Mouse (Mus musculus) heart, postnatal 25 days (tissue): ENCODE measurements around the gene Glis2. TPM values are rescaled to one million over a fixed set of nuclear protein-coding genes. Genes with fewer than 3 reads are reported as not detected.

Experiments
- DNase-seq: peaks from one replicate; pipeline ENCODE4 v3.0.0; 2022; ENCODE audit warnings: low spot score
- intact Hi-C: fragments of 180-260 bp; cut with DNase I; formaldehyde crosslinking; loops from one replicate; pipeline ENCODE4 v1.15.1; 2025
- total RNA-seq, 2 experiments: library from RNA; stranded (reverse); gene quantifications; 2 replicates each; pipeline ENCODE4 v1.2.3; 2021

Glis2 gene
- total RNA-seq, 2 experiments from 2014 or later = 16.6 to 20.3 TPM

DNA sequence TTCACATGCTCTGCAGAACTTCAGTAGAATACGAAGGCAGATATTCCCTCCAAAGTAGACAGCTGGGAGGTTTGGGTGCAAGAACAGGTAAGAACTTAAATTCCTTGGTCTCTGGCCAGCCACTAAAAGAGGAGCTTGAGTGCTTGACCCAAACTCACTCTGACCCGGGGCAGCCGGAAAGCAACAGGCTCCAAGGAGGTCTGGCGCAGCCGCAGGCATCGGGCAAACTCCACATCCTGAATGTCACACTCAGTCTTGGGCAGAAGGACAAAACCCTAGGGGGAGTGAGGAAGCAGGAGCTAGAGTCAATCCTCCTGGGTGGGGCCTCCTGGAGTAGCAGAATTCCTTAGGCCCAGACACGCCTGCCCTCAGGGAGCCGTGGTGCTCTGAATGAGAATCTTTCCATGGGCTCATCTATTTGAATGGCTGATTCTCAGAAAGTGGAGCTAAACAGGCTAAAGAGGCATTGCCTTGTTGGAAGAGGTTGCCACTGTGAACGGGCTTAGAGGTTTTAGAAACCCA lies 34.4 kb downstream of the Glis2 start:
- intact Hi-C loops = loop anchor here (2.0 kb wide), 1 partner anchor 162 kb away; the partner anchor contains the start of gene Cdip1
- DNase-seq = no peak

DNA sequence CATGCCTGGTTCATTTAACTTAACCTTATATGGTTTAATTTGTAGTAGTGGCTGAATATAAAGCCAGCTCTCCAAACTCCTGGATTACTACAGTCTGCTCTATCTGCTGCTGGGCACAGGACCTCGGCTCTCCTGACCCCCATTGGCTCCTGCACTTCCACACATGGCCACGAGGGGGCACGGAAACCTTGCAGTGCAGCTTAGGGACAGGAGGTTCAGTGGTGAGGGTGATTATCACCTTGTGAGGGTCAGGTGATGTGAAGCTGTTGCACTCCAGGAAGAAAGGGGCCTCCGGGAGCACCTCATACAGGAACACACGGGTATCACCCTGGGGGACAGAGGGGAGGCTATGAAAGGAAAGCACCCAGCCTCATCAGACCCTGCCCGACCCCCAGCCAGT lies 35.4 kb downstream of the Glis2 start:
- intact Hi-C loops = loop anchor here (1.0 to 5.0 kb wide), 3 partner anchors 37 to 232 kb away; partner anchors contain the start of gene Cdip1

DNA sequence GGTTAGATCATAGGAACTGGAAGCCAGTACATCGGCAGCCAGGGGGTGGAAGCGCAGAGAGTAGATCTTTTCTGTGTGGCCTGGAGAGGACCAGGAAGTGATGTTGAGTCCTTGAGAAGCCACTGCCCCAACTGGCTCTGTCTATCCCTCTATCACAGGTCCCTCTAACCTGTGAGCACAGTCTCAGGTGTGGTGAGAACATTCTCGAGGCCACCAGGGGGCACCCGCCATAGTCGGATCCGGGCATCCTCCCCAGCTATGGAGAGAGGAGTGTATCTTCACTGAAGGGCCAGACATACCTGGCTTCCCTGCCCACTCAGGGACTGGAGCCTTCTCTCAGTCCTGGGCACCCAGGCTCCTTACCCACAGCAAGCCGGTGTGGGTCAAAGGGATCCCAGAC lies 37.5 kb downstream of the Glis2 start:
- intact Hi-C loops = loop anchor here (5.0 kb wide), 1 partner anchor 230 kb away; no protein-coding TSS in a partner anchor
- no peak for DNase-seq

More for the DNA sequence above, 35.4 kb downstream of the Glis2 start:
- DNase-seq = peak; percentile 56

GRCm38 (mm10) chr16:4633661-4634060 lies 39.1 kb downstream of the Glis2 start:
- DNase-seq = no peak
- intact Hi-C loops = loop anchor here (5.0 kb wide), 1 partner anchor 229 kb away; no protein-coding TSS in a partner anchor

GRCm38 (mm10) chr16:4634681-4635080 lies 40.2 kb downstream of the Glis2 start:
- no peak for DNase-seq
- intact Hi-C loops = loop anchor here (5.0 kb wide), 1 partner anchor 228 kb away; no protein-coding TSS in a partner anchor

DNA sequence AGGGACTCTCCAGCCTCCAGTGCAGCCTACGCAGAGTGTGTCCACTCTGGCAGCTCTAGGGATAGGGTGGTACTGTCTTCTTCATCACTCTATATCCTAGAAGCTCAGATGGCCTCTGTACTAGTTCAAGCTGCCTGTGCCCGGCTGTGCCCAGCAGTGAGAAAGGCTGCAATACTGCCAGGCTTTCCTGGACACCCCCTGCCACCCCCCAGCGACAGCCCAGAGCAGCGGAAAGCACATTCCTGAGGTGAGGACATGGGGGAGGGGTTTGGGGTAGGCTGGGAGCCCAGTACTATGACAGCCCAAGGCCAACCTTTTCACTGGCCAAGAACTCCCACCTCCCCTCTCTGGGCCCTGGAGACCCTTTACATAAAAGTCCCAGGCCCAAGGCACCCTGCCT lies 41.2 kb downstream of the Glis2 start:
- no peak for DNase-seq
- intact Hi-C loops = no loop called here

GRCm38 (mm10) chr16:4638891-4639390 lies 44.4 kb downstream of the Glis2 start:
- intact Hi-C loops = no loop called here
- DNase-seq = no peak

DNA sequence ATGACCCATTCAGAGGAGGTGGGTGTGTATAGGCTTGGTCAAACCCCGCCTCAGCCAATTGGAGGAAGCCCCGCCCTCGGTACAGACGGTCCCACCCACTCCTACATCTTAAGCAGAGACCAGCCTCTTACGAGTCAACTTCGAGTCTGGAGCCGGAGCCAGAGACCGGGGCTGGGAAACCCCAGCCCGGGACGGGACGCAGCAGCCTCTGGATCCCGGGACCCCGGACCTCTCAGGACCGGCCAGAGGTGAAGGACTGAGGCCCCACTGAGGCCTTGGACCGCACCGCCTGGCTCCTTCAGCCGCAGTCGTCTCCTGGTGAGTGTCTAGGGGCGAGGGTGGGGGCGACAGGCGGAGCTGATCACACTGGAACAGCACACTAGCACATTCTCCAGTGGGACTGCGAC lies 45.3 kb downstream of the Glis2 start, which contains the start of the genes Vasn and Dnaja3:
Vasn (plus strand) TSS at position 111 of the 407 bp plus-strand sequence.
Dnaja3 (plus strand) TSS at position 159 of the 407 bp plus-strand sequence.
- peak; percentile 86 for DNase-seq
- intact Hi-C loops = no loop called here

DNA sequence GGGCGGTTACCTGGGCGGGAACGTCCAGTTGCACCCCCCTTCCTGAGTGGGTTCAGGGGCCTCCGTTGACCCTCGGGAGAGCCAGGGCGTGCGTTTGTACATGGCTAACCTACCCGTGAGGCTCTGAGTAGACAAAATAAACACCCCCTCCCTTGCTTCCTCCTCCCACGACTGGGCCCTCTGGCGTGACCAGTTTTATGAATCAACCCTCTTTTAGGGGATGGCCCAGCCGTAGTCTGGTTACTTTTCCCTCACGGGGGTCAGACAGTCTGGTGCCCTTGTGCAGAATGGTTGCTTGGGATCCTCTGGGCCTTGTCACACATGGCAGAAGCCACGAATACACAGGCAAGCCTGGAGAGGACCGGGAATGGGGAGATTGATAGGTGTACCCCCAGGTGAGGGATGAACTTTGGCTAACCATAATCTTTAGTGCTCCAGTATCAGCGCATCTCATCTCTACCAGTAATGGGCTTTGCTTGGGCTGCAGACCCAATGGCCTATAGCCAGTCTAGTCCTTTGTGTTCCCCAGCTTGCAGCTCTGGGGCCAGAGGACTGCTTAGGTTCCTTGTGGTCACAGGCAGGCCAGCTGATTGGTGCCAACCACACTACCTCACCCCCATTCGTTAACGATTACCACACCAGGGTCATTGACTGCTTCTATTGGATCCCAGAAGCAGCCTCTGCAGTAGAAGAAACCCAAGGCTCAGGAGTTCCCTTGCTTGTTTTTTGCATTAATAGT lies 45.9 kb downstream of the Glis2 start:
- peak; percentile 37 for DNase-seq
- intact Hi-C loops = no loop called here

DNA sequence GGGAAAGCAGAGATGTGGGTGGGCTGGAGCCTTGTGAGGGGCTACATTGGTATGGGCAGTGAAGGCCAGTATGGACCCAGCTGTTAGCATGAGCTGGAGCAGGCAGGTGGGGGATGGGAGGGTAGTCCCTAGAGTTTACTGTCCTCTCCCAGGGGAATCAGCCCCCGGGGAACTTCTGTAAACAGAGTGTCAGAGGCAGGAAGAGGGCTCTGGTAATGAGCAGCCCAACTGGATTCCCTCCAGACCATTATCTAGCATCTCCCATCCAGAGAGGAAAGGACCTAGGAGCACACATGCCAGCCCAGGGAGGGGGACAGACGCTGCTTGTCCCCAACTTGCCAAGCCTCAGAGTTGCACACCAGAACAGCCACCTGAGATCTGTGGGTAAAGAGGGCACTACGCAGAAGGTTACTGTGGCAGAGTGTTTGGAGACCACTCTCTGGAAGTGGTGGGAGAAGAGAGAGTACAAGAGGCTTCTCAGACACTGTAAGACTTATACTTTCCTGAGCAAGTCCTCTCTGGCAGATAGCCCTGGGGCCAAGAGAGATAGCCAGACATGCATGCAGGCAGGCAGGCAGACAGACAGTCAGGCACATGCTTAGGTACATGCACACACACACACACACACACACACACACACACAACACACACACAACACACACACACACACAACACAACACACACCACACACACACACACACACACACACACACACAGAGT lies 46.8 kb downstream of the Glis2 start:
- DNase-seq = no peak
- intact Hi-C loops = no loop called here

GRCm38 (mm10) chr16:4642190-4642589 lies 47.7 kb downstream of the Glis2 start:
- DNase-seq = peak; percentile 70
- intact Hi-C loops = no loop called here

DNA sequence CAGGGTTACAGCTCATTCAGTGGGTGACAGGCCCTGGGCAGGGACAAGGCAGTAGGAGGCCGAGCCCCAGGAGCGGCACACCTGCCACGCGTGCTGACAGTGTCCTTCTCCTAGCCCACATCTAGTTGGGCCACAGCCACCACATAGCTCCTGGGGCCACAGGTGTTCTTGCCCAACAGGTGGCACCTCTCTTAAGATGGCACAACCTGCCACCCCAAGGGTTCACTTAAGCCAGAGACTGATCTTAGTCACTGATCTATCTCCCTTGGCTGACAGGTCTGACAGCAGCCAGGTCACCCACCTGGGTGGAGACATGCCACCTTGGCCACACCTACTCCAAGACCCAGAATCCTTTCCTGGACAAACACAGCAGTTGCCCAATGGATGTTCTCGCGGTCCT lies 48.4 kb downstream of the Glis2 start:
- intact Hi-C loops = no loop called here
- DNase-seq = no peak

DNA sequence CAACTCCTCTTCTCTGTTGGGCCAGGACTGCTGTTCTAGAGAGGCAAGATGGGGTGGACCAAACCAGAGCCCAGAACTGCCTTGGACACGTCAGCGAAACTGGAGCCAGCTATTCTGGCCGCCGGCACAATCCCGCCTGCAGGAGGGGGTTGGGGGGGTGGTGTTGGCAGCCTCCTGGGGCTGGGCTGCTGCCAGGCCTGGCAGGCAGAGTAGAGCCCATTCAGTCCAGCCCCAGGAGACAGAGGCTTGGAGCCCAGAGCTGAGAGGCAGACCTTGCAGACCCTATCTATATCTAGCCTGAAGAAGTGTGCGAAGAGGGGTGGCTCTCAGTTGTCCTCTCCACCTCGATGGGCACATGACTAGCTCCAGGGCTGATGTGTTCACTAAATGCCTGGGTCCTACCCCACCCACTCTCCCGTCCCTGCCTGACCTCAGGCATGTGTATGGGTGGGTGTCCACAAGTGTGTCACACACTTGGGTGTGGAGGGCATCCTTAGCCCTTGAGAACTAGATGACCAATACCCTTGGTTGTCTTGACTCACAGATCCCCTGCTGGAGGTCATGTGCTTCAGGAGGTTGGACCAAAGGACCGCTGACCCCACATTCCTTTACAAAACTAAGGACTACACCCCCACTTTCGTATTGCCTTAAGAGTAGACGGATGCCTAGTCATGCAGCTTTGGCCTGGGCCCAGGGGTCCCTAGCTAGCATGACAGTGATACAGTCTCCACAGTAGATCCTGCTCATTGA lies 49.3 kb downstream of the Glis2 start:
- intact Hi-C loops = no loop called here
- DNase-seq = peak; percentile 82

DNA sequence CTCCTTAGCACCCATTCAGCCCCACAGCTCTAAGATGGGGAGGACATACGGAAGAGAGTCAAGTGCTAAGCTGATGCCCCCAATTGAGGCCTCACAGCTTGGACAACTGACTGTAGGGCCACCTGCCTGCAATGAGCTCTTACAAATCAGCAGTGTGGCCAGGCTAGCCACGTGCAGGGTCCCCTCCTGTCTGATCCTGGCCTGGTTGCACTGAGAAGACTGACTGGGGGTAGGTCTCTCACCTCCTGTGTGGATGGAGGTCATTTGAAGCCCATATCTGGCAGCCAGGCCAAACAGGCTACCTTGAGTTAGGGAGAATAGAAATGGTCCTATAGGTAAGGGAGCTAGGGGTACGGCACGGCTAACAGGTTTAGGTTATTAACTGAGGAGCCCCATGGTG lies 51.4 kb downstream of the Glis2 start:
- DNase-seq = no peak
- intact Hi-C loops = no loop called here

- intact Hi-C loops = no loop called here
- DNase-seq = no peak
These were observed 52.3 kb downstream of the Glis2 start for GRCm38 (mm10) chr16:4646831-4647230.

DNA sequence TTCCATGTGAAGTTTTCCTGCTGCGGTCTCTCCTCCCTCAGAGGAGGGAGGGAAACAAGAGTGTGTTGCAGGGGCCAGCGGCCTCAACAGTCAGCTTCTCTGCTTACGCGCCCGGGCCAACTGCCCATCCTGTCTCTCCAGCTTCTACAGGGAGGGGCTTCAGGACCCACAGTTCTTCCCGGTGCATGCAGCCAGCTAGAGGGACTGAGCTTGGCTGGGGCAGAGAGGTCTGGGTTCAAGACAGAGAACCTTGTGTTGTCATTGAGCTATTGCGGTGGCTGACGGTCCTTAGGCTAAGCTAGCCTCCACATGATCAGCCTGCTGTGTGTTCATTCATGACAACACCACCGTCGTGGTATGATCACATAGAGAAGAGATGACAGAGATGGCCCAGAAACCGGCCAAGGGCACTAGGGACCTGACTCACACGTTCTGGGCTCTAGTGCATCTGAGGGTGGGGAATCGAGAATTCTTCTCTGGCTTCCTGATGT lies 53.2 kb downstream of the Glis2 start:
- peak; percentile 60 for DNase-seq
- intact Hi-C loops = no loop called here

GRCm38 (mm10) chr16:4648416-4649023 lies 54.0 kb downstream of the Glis2 start:
- no peak for DNase-seq
- intact Hi-C loops = no loop called here

DNA sequence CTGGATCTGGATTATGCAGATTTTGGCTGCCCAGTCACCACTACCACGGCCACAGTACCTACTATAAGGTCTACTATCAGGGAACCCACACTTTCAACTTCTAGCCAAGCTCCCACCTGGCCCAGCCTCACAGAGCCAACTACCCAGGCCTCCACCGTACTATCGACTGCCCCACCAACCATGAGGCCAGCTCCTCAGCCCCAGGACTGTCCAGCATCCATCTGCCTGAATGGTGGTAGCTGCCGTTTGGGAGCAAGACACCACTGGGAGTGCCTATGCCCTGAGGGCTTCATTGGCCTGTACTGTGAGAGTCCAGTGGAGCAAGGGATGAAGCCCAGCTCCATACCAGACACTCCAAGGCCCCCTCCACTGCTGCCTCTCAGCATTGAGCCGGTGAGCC lies 54.7 kb downstream of the Glis2 start:
- no peak for DNase-seq

DNA sequence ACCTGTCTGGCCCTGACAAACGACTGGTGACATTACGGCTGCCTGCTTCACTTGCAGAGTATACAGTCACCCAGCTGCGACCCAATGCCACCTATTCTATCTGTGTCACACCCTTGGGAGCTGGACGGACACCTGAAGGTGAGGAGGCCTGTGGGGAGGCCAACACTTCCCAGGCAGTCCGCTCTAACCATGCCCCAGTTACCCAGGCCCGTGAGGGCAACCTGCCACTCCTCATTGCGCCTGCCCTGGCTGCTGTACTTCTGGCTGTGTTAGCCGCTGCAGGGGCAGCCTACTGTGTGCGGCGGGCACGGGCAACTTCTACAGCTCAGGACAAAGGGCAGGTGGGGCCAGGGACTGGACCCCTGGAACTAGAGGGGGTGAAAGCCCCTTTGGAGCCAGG lies 55.2 kb downstream of the Glis2 start:
- DNase-seq = no peak
- intact Hi-C loops = no loop called here

More for the DNA sequence above, 54.7 kb downstream of the Glis2 start:
- intact Hi-C loops = no loop called here
